Mouse (Mus musculus) liver, postnatal 0 days (tissue): ENCODE results near the gene Abat. TPM values are rescaled to one million over a fixed set of nuclear protein-coding genes. Genes with fewer than 3 reads are reported as not detected.

Experiments
- ATAC-seq: fragments of 200-750 bp; cut with Nextera tagmentation; 2 replicates; pipeline ENCODE4 v1.8.0; 2017; ENCODE audit warnings: mild to moderate bottlenecking, moderate library complexity
- DNase-seq: peaks from one replicate; pipeline ENCODE4 v3.0.0-alpha.2; 2016
- H3K27ac ChIP-seq: fragments of 300-500 bp; sonication (generic); 2 replicates; pipeline ENCODE4 v1.5.1; 2014; ENCODE audit warnings: antibody characterized with exemption, moderate library complexity, mild to moderate bottlenecking, low read depth
- H3K27me3 ChIP-seq: fragments of 300-500 bp; sonication (generic); 2 replicates; pipeline ENCODE4 v1.6.1; 2014; ENCODE audit warnings: low read length, control low read depth, mixed read lengths; ENCODE audit not compliant: insufficient read depth
- H3K36me3 ChIP-seq: fragments of 300-500 bp; sonication (generic); replicated peaks from 2 replicates; pipeline ENCODE4 v1.6.1; 2014; ENCODE audit warnings: mild to moderate bottlenecking, control low read depth, low read length, moderate library complexity, mixed read lengths; ENCODE audit not compliant: insufficient read depth
- H3K4me1 ChIP-seq: fragments of 300-500 bp; sonication (generic); 2 replicates; pipeline ENCODE4 v1.6.1; 2014; ENCODE audit warnings: antibody characterized with exemption, mild to moderate bottlenecking, control low read depth; ENCODE audit not compliant: insufficient read depth
- H3K4me2 ChIP-seq: fragments of 300-500 bp; sonication (generic); 2 replicates; pipeline ENCODE4 v1.6.1; 2014; ENCODE audit warnings: low read depth, mild to moderate bottlenecking, low read length, moderate library complexity, mixed read lengths
- H3K4me3 ChIP-seq: fragments of 300-500 bp; sonication (generic); 2 replicates; pipeline ENCODE4 v1.5.1; 2014; ENCODE audit warnings: low read depth, low read length
- H3K9ac ChIP-seq: fragments of 300-500 bp; sonication (generic); replicated peaks from 2 replicates; pipeline ENCODE4 v1.6.1; 2014; ENCODE audit warnings: mild to moderate bottlenecking, moderate library complexity
- H3K9me3 ChIP-seq: fragments of 300-500 bp; sonication (generic); 2 replicates; pipeline ENCODE4 v1.6.1; 2016; ENCODE audit warnings: mild to moderate bottlenecking, control low read depth, low read length, mixed read lengths
- CTCF ChIP-seq: sonication (generic); IDR thresholded peaks from 2 replicates; pipeline ENCODE4 v1.5.1; 2016; ENCODE audit warnings: antibody characterized with exemption, low read depth
- EP300 ChIP-seq: IDR thresholded peaks from 2 replicates; pipeline ENCODE4 v1.6.1; 2016; ENCODE audit warnings: antibody characterized with exemption, low read depth, mild to moderate bottlenecking
- WGBS: fragments of 180-500 bp; shearing (Covaris S2); extraction: QIAGEN DNeasy Blood & Tissue Kit; methylation state at CpG from one replicate; pipeline ENCODE4 v1.1.7; 2014; ENCODE audit not compliant: insufficient replicate concordance; 5-methylcytosine and 5-hydroxymethylcytosine counted together
- polyA plus RNA-seq: library from polyadenylated mRNA; unstranded; fragments of >200 nt; fragmentation: Nextera tagmentation; extraction: Ambion mirVana; gene quantifications from 2 replicates; pipeline ENCODE4 v1.2.1, GENCODE M21; 2015

Gene Abat
- polyA plus RNA-seq, 1 experiment from 2014 or later: 37.8 TPM

DNA sequence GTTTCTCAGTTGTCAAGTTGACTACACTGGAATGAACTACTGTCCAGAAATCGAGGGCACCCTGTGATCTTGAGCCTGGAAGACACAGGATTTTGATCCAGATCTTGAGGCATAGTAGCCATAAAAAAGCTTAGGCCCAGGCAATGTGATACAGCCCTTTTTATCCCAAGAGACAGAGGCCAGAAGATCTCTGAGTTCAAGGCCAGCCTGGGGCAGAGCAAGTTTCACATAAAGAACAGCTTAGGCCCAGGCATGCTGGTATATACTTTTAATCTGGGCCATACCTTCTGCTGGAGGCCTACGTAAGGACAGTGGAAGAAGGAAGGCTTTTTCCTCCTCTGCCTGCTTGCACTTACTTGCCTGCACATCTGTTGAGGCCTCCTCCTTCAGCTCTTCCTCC, 51.6 kb downstream of the Abat start:
- H3K4me3 ChIP-seq: no peak overlapping the region
- no peaks in the 10 kb centered on the region for H3K27me3 ChIP-seq
- no peaks in the 10 kb centered on the region for H3K36me3 ChIP-seq
- DNase-seq: no peak
- TF ChIP-seq CTCF (no peak), EP300 (no peak)
- H3K27ac ChIP-seq: no peak overlapping the region
- peaks cover 4% of the 10 kb centered on the region for H3K9me3 ChIP-seq
- WGBS: 59% methylated on average over 2 of the region's 2 CpGs
- no peak overlapping the region for H3K4me2 ChIP-seq
- H3K9ac ChIP-seq: no peak overlapping the region
- peaks cover 6% of the 10 kb centered on the region; the same call in 1 of the 2 replicates for H3K4me1 ChIP-seq
- no peak for ATAC-seq

GRCm38 (mm10) chr16:8565539-8565938, 52.3 kb downstream of the Abat start:
- TF ChIP-seq CTCF: no peak
- no peak for TF ChIP-seq EP300
- no peak for ATAC-seq
- no peak for DNase-seq
- Histone ChIP-seq H3K4me2 (no peak overlapping the region), H3K27ac (peak overlapping the region; percentile 41; the same call in 1 of the 2 replicates), H3K4me1 (peaks cover 6% of the 10 kb centered on the region; the same call in 1 of the 2 replicates), H3K4me3 (no peak overlapping the region), H3K27me3 (no peaks in the 10 kb centered on the region), H3K9me3 (no peaks in the 10 kb centered on the region), H3K36me3 (no peaks in the 10 kb centered on the region), H3K9ac (no peak overlapping the region)
- 67% methylated on average over 2 of the region's 2 CpGs for WGBS

GRCm38 (mm10) chr16:8566115-8566711, 53.0 kb downstream of the Abat start:
- TF ChIP-seq CTCF (no peak), EP300 (no peak; the same call in 1 of the 2 replicates)
- H3K9ac ChIP-seq: no peak overlapping the region
- ATAC-seq (peak; percentile 54), DNase-seq (no peak)
- peak overlapping the region; percentile 41 for H3K27ac ChIP-seq
- H3K36me3 ChIP-seq: no peaks in the 10 kb centered on the region
- peaks cover 6% of the 10 kb centered on the region; the same call in 1 of the 2 replicates for H3K4me1 ChIP-seq
- no peak overlapping the region for H3K4me2 ChIP-seq
- H3K9me3 ChIP-seq: no peaks in the 10 kb centered on the region
- H3K27me3 ChIP-seq: no peaks in the 10 kb centered on the region
- WGBS: 27% methylated on average over 3 of the region's 3 CpGs
- H3K4me3 ChIP-seq: no peak overlapping the region

DNA sequence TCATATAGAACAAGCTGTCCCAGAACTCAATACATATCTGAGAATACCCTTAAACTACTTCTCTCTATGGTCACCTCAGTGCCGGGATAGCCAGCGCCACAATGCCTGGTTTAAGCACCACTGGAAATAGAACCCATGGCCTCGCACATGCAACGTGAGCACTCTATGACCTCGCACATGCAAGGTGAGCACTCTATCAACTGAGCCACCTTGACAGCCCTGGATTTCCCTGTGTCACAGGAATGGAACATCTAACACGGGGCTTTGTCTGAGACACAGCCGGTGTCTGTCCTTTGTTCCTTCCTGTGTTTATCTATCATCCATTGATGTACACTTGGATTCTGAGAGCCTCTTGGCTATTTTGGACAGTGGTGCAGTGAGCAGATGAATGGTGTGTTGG, 55.7 kb downstream of the Abat start:
- 0 out of 2 replicates have a peak overlapping the region, but pooled peaks have one; percentile 83 for H3K27ac ChIP-seq
- TF ChIP-seq CTCF: no peak
- TF ChIP-seq EP300: no peak
- peaks cover 6% of the 10 kb centered on the region; the same call in 1 of the 2 replicates for H3K4me1 ChIP-seq
- no peak for DNase-seq
- H3K36me3 ChIP-seq: no peaks in the 10 kb centered on the region
- 81% methylated on average over 7 of the region's 7 CpGs for WGBS
- no peak overlapping the region for H3K9ac ChIP-seq
- no peak for ATAC-seq
- H3K4me3 ChIP-seq: no peak overlapping the region
- H3K27me3 ChIP-seq: no peaks in the 10 kb centered on the region
- H3K4me2 ChIP-seq: no peak overlapping the region
- H3K9me3 ChIP-seq: no peaks in the 10 kb centered on the region

DNA sequence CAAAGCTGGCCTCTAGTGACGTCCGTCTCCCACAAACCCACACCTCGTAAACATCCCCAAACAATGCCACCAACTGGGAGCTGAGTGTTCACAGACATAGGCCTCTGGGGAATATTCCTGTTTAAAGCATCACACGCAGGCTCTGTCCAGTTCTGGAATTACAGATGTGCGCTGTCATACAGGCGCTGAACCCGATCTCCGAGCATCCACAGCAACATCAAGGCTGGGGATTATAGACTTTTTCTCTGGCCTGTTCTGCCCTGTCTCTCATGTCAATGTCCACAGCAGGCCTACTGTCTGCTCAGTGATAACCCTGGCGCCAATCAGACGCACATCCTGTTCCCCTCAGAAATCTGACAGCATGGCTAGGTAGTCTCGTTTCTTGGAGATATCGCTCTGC, 57.1 kb downstream of the Abat start:
- no peak for DNase-seq
- H3K9me3 ChIP-seq: no peaks in the 10 kb centered on the region
- H3K27ac ChIP-seq: peak overlapping the region; percentile 83
- 78% methylated on average over 12 of the region's 12 CpGs for WGBS
- ATAC-seq: no peak
- H3K27me3 ChIP-seq: no peaks in the 10 kb centered on the region
- H3K4me3 ChIP-seq: no peak overlapping the region
- TF ChIP-seq CTCF: no peak
- TF ChIP-seq EP300: no peak
- no peak overlapping the region for H3K4me2 ChIP-seq
- no peaks in the 10 kb centered on the region; the same call in 1 of the 2 replicates for H3K36me3 ChIP-seq
- H3K9ac ChIP-seq: no peak overlapping the region
- H3K4me1 ChIP-seq: peaks cover 6% of the 10 kb centered on the region; the same call in 1 of the 2 replicates

DNA sequence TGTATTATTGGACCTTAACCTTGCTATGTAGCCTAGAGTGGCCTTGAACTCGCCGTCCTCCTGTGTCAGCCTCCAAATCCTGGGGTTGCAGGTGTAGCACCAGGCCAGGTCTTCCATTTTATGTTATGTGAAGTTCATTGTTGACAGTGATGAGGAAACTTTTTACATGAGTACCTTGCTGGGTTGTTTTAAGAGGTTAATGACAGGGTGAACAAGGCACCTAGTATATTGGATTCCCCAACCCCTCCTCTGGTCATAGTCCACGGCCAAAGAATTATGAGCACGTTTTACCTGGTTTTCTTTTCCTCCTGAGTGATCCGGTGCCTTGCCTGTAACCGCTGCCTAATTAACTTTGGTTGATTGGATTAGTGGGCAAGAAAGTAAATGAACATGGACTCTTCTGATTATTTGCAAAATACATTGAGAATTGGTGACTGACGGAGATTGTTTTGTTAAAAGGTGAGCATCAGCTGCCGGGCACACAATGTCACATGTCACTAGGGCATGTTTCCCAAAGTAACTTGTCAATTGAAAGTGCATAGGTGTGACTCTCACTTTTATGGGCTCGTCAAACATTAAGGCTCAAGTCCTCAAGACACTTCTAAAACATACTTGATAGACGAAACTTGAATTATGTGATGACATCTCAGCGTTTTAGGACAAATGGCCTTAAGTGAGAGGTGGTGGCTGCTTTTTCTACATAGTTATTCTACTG, 57.8 kb downstream of the Abat start:
- no peak overlapping the region for H3K4me2 ChIP-seq
- ATAC-seq (peak; percentile 91), DNase-seq (no peak)
- H3K27me3 ChIP-seq: no peaks in the 10 kb centered on the region
- no peak for TF ChIP-seq CTCF
- peak; percentile 18; the same call in 1 of the 2 replicates for TF ChIP-seq EP300
- peak overlapping the region; percentile 83 for H3K27ac ChIP-seq
- no peaks in the 10 kb centered on the region for H3K9me3 ChIP-seq
- H3K4me3 ChIP-seq: no peak overlapping the region
- H3K36me3 ChIP-seq: no peaks in the 10 kb centered on the region; the same call in 1 of the 2 replicates
- WGBS: 67% methylated on average over 11 of the region's 11 CpGs
- H3K9ac ChIP-seq: no peak overlapping the region
- peaks cover 5% of the 10 kb centered on the region; the same call in 1 of the 2 replicates for H3K4me1 ChIP-seq
